In genomic region chr1:51930584-51930983, GRCm38 (mm10) we compare ENCODE assay signal across 13 mouse cellular contexts. TPM values are rescaled to one million over a fixed set of nuclear protein-coding genes. Genes with fewer than 3 reads are reported as not detected.
DNase-seq lines count a peak whose midpoint lies in the region; ATAC-seq lines count a peak whose summit lies in the region.
"Had no signal": no experiment of that assay in that cellular context is flagged by ENCODE, and none has a peak within 500 bp of the region (broad histone marks: within the 10 kb centered on the region; RNA-seq: fewer than 3 reads in every experiment).

No protein-coding gene starts in this region.

- no peaks in the 10 kb centered on the region for H3K27me3 ChIP-seq in embryonic facial prominence, embryonic 14.5 days (replicated peaks; ENCODE audit: control insufficient read depth, insufficient read depth, low read length)
- H3K27me3 ChIP-seq in embryonic facial prominence, embryonic 10.5 days (replicated peaks; ENCODE audit: low read depth, poor library complexity, severe bottlenecking): no peaks in the 10 kb centered on the region
- H3K27me3 ChIP-seq in limb, embryonic 12.5 days: no peaks in the 10 kb centered on the region
- no peaks in the 10 kb centered on the region for H3K27me3 ChIP-seq in limb, embryonic 10.5 days (ENCODE audit: low read depth, poor library complexity, severe bottlenecking)
- no peaks in the 10 kb centered on the region for H3K27me3 ChIP-seq in midbrain, embryonic 16.5 days (ENCODE audit: control insufficient read depth, insufficient read depth, low read depth, low read length)
- H3K27me3 ChIP-seq: forebrain, embryonic 13.5 days; heart, embryonic 15.5 days; Patski had no signal

- H3K27ac ChIP-seq in embryonic facial prominence, embryonic 14.5 days (replicated peaks; ENCODE audit: low read depth, low read length): no peak overlapping the region
- H3K27ac ChIP-seq in embryonic facial prominence, embryonic 10.5 days (replicated peaks): no peak overlapping the region
- peak overlapping the region; percentile 53; the same call in 1 of the 2 replicates for H3K27ac ChIP-seq in limb, embryonic 12.5 days
- no peak overlapping the region for H3K27ac ChIP-seq in limb, embryonic 10.5 days
- no peak overlapping the region for H3K27ac ChIP-seq in midbrain, embryonic 16.5 days (ENCODE audit: low read length)
- H3K27ac ChIP-seq: forebrain, embryonic 13.5 days; heart, embryonic 15.5 days had no signal

- no peak overlapping the region for H3K4me2 ChIP-seq in embryonic facial prominence, embryonic 14.5 days (ENCODE audit: low read depth, low read length)
- no peak overlapping the region for H3K4me2 ChIP-seq in limb, embryonic 12.5 days
- H3K4me2 ChIP-seq in midbrain, embryonic 16.5 days (ENCODE audit: low read length): no peak overlapping the region
- H3K4me2 ChIP-seq: forebrain, embryonic 13.5 days; heart, embryonic 15.5 days had no signal

- H3K4me3 ChIP-seq in embryonic facial prominence, embryonic 14.5 days (ENCODE audit: low read depth, low read length): no peak overlapping the region
- no peak overlapping the region for H3K4me3 ChIP-seq in embryonic facial prominence, embryonic 10.5 days
- H3K4me3 ChIP-seq in limb, embryonic 12.5 days (replicated peaks): no peak overlapping the region
- H3K4me3 ChIP-seq in limb, embryonic 10.5 days: no peak overlapping the region
- H3K4me3 ChIP-seq in midbrain, embryonic 16.5 days (ENCODE audit: low read depth, low read length): no peak overlapping the region
- H3K4me3 ChIP-seq: forebrain, embryonic 13.5 days; heart, embryonic 15.5 days had no signal

- ATAC-seq in embryonic facial prominence, embryonic 14.5 days (ENCODE audit: low read depth): no peak
- ATAC-seq in limb, embryonic 12.5 days (ENCODE audit: insufficient number of reproducible peaks, insufficient read depth, low FRiP score, low TSS enrichment, low read depth): no peak
- peak; percentile 60 for ATAC-seq in common myeloid progenitor, adult 5-6 weeks (replicated peaks; ENCODE audit: low read depth, poor library complexity, severe bottlenecking)
- ATAC-seq in megakaryocyte-erythroid progenitor cell, adult 5-6 weeks (replicated peaks; ENCODE audit: low FRiP score, low TSS enrichment, poor library complexity, severe bottlenecking): peak; percentile 45; the same call in 1 of the 2 replicates
- no peak for ATAC-seq in midbrain, embryonic 16.5 days
- ATAC-seq: forebrain, embryonic 13.5 days; intestine, postnatal 0 days; Patski had no signal

- DNase-seq in embryonic facial prominence, embryonic 14.5 days (ENCODE audit: low spot score): peak; percentile 29
- DNase-seq in embryonic facial prominence, embryonic 10.5 days (ENCODE audit: low spot score): no peak
- DNase-seq in limb, embryonic 10.5 days (ENCODE audit: low spot score): no peak
- DNase-seq in cerebellum, adult 11 months: no peak
- DNase-seq: adrenal gland, postnatal 25 days had no signal

- no peaks in the 10 kb centered on the region for H3K36me3 ChIP-seq in embryonic facial prominence, embryonic 14.5 days (ENCODE audit: control insufficient read depth, insufficient read depth, low read length)
- H3K36me3 ChIP-seq in embryonic facial prominence, embryonic 10.5 days (replicated peaks): no peaks in the 10 kb centered on the region
- no peaks in the 10 kb centered on the region for H3K36me3 ChIP-seq in limb, embryonic 12.5 days
- H3K36me3 ChIP-seq in limb, embryonic 10.5 days: no peaks in the 10 kb centered on the region
- no peaks in the 10 kb centered on the region for H3K36me3 ChIP-seq in midbrain, embryonic 16.5 days (ENCODE audit: control insufficient read depth, insufficient read depth, low read length)
- H3K36me3 ChIP-seq: heart, embryonic 15.5 days had no signal

- WGBS in embryonic facial prominence, embryonic 14.5 days: 70% methylated on average over 5 of the region's 5 CpGs
- WGBS in embryonic facial prominence, embryonic 10.5 days: 70% methylated on average over 5 of the region's 5 CpGs
- WGBS in limb, embryonic 12.5 days: 49% methylated on average over 5 of the region's 5 CpGs
- 79% methylated on average over 5 of the region's 5 CpGs for WGBS in limb, embryonic 10.5 days
- 82% methylated on average over 5 of the region's 5 CpGs for WGBS in midbrain, embryonic 16.5 days

- H3K9me3 ChIP-seq in embryonic facial prominence, embryonic 14.5 days (ENCODE audit: control insufficient read depth, low read length): no peaks in the 10 kb centered on the region
- H3K9me3 ChIP-seq in embryonic facial prominence, embryonic 10.5 days: no peaks in the 10 kb centered on the region
- H3K9me3 ChIP-seq in limb, embryonic 12.5 days: no peaks in the 10 kb centered on the region
- H3K9me3 ChIP-seq in limb, embryonic 10.5 days (replicated peaks): no peaks in the 10 kb centered on the region
- no peaks in the 10 kb centered on the region for H3K9me3 ChIP-seq in midbrain, embryonic 16.5 days (replicated peaks; ENCODE audit: control insufficient read depth, low read length, poor library complexity, severe bottlenecking)
- H3K9me3 ChIP-seq: forebrain, embryonic 13.5 days; heart, embryonic 15.5 days had no signal

- H3K9ac ChIP-seq in embryonic facial prominence, embryonic 14.5 days (ENCODE audit: low read depth, low read length): no peak overlapping the region
- H3K9ac ChIP-seq in limb, embryonic 12.5 days (replicated peaks): no peak overlapping the region
- H3K9ac ChIP-seq in midbrain, embryonic 16.5 days (ENCODE audit: low read depth, low read length): no peak overlapping the region
- H3K9ac ChIP-seq: forebrain, embryonic 13.5 days; heart, embryonic 15.5 days had no signal

- no peaks in the 10 kb centered on the region for H3K4me1 ChIP-seq in embryonic facial prominence, embryonic 14.5 days (ENCODE audit: control insufficient read depth, insufficient read depth, low read length)
- H3K4me1 ChIP-seq in embryonic facial prominence, embryonic 10.5 days: 0 out of 2 replicates have a peak, but pooled peaks cover 7% of the 10 kb centered on the region
- peaks cover 17% of the 10 kb centered on the region for H3K4me1 ChIP-seq in limb, embryonic 12.5 days (replicated peaks)
- H3K4me1 ChIP-seq in limb, embryonic 10.5 days: peaks cover 15% of the 10 kb centered on the region
- H3K4me1 ChIP-seq in midbrain, embryonic 16.5 days (ENCODE audit: control insufficient read depth, insufficient read depth, low read length): no peaks in the 10 kb centered on the region

RNA-seq across cellular contexts. Expression of gene Myo1b, which starts 14.7 kb away (rescaled TPM):
- polyA plus RNA-seq in embryonic facial prominence, embryonic 14.5 days (2014; fragmentation: Nextera tagmentation; extraction: Ambion mirVana): 87.7 and 91.3 TPM in 2 replicates
- 85.5 and 91.6 TPM in 2 replicates for polyA plus RNA-seq in embryonic facial prominence, embryonic 10.5 days (2016; fragmentation: Nextera tagmentation; extraction: Ambion mirVana)
- polyA plus RNA-seq in limb, embryonic 12.5 days (2016; fragmentation: Nextera tagmentation; extraction: Ambion mirVana): 114 and 142 TPM in 2 replicates
- 103 and 115 TPM in 2 replicates for polyA plus RNA-seq in limb, embryonic 10.5 days (2016; fragmentation: Nextera tagmentation; extraction: Ambion mirVana)
- 0.87 and 0.92 TPM in 2 replicates for total RNA-seq in common myeloid progenitor, adult 5-6 weeks (2017)
- total RNA-seq in megakaryocyte-erythroid progenitor cell, adult 5-6 weeks (2014; fragmentation: Nextera tagmentation): not detected in 2 replicates
- total RNA-seq in megakaryocyte-erythroid progenitor cell, adult 5-6 weeks (2017): not detected in 2 replicates
- 57.6 and 66.1 TPM in 2 replicates for polyA plus RNA-seq in midbrain, embryonic 16.5 days (2015; fragmentation: Nextera tagmentation; extraction: Ambion mirVana)

RNA-seq across cellular contexts. Expression of gene Stat4, which starts 56.4 kb away (rescaled TPM):
- 0.92 and 1.1 TPM in 2 replicates for polyA plus RNA-seq in embryonic facial prominence, embryonic 14.5 days (2014; fragmentation: Nextera tagmentation; extraction: Ambion mirVana)
- 1.1 and 1.9 TPM in 2 replicates for polyA plus RNA-seq in embryonic facial prominence, embryonic 10.5 days (2016; fragmentation: Nextera tagmentation; extraction: Ambion mirVana)
- polyA plus RNA-seq in limb, embryonic 12.5 days (2016; fragmentation: Nextera tagmentation; extraction: Ambion mirVana): 1.4 and 2.1 TPM in 2 replicates
- 1.1 and 1.9 TPM in 2 replicates for polyA plus RNA-seq in limb, embryonic 10.5 days (2016; fragmentation: Nextera tagmentation; extraction: Ambion mirVana)
- 26.1 and 39.4 TPM in 2 replicates for total RNA-seq in common myeloid progenitor, adult 5-6 weeks (2017)
- 9.1 and 12.6 TPM in 2 replicates for total RNA-seq in megakaryocyte-erythroid progenitor cell, adult 5-6 weeks (2014; fragmentation: Nextera tagmentation)
- total RNA-seq in megakaryocyte-erythroid progenitor cell, adult 5-6 weeks (2017): 5.1 and 9.6 TPM in 2 replicates
- polyA plus RNA-seq in midbrain, embryonic 16.5 days (2015; fragmentation: Nextera tagmentation; extraction: Ambion mirVana): 0.60 and 0.62 TPM in 2 replicates
- polyA plus RNA-seq: Patski had no signal

Comparison
In these comparisons a context has a peak if more than half of its experiments do, and no peak if none do; other contexts are left out.
1. ATAC-seq: peak in common myeloid progenitor, adult 5-6 weeks (single experiment) and megakaryocyte-erythroid progenitor cell, adult 5-6 weeks (single experiment); none in embryonic facial prominence, embryonic 14.5 days (single experiment), limb, embryonic 12.5 days (single experiment) and midbrain, embryonic 16.5 days (single experiment).